Mouse (Mus musculus): ENCODE measurements at regions not wholly inside any gene's neighbourhood (a gene's known extent, or its start where the extent isn't known, plus 50 kb on each side); places are given as distances from the start of the nearest gene placed in this dataset.
A peak's percentile ranks its signal among the peaks of the same experiment; 100 is the strongest.
"Not testable (repeated sequence)": the region's sequence is repeated elsewhere in the genome, so short reads cannot be mapped to it uniquely, and the experiment has no call there.

- Histone ChIP-seq H3K27me3 (ENCODE audit: control insufficient read depth, insufficient read depth, low read length) (no peaks in the 10 kb centered on the region), H3K36me3 (ENCODE audit: control insufficient read depth, insufficient read depth) (no peaks in the 10 kb centered on the region), H3K4me1 (ENCODE audit: control insufficient read depth, insufficient read depth, low read length) (no peaks in the 10 kb centered on the region), H3K4me2 (ENCODE audit: low read depth, low read length) (no peak overlapping the region), H3K27ac (ENCODE audit: low read length) (no peak overlapping the region), H3K9me3 (replicated peaks; ENCODE audit: control insufficient read depth, low read length) (no peaks in the 10 kb centered on the region), H3K9ac (ENCODE audit: low read length) (no peak overlapping the region), H3K4me3 (ENCODE audit: low read length) (no peak overlapping the region)
- ATAC-seq (replicated peaks; ENCODE audit: extremely low read depth, insufficient read depth, low FRiP score) = no peak
- 72% methylated on average over 3 of the region's 3 CpGs for WGBS
Measured at GRCm38 (mm10) chr1:94487062-94487461, 434.7 kb upstream of the Pdcd1 start.

GRCm38 (mm10) chr1:94469834-94470233, 417.5 kb upstream of the Pdcd1 start:
- H3K27me3 ChIP-seq (ENCODE audit: control insufficient read depth, insufficient read depth, low read length); H3K27ac ChIP-seq (ENCODE audit: low read length); H3K9ac ChIP-seq (ENCODE audit: low read length); H3K4me3 ChIP-seq (ENCODE audit: low read length); H3K9me3 ChIP-seq (replicated peaks; ENCODE audit: control insufficient read depth, low read length); H3K4me2 ChIP-seq (ENCODE audit: low read depth, low read length); H3K36me3 ChIP-seq (ENCODE audit: control insufficient read depth, insufficient read depth); H3K4me1 ChIP-seq (ENCODE audit: control insufficient read depth, insufficient read depth, low read length): not testable (repeated sequence)
- WGBS = 93% methylated on average over 18 of the region's 18 CpGs
- ATAC-seq (replicated peaks; ENCODE audit: extremely low read depth, insufficient read depth, low FRiP score) = peak; percentile 89

- Histone ChIP-seq H3K9ac (ENCODE audit: low read length) (no peak overlapping the region), H3K4me1 (ENCODE audit: control insufficient read depth, insufficient read depth, low read length) (no peaks in the 10 kb centered on the region), H3K4me3 (ENCODE audit: low read length) (no peak overlapping the region), H3K27me3 (ENCODE audit: control insufficient read depth, insufficient read depth, low read length) (no peaks in the 10 kb centered on the region), H3K27ac (ENCODE audit: low read length) (no peak overlapping the region), H3K36me3 (ENCODE audit: control insufficient read depth, insufficient read depth) (no peaks in the 10 kb centered on the region), H3K9me3 (replicated peaks; ENCODE audit: control insufficient read depth, low read length) (no peaks in the 10 kb centered on the region), H3K4me2 (ENCODE audit: low read depth, low read length) (no peak overlapping the region)
- 66% methylated on average over 2 of the region's 2 CpGs for WGBS
- ATAC-seq (replicated peaks; ENCODE audit: extremely low read depth, insufficient read depth, low FRiP score) = no peak
Measured at GRCm38 (mm10) chr1:94423731-94424130, 371.4 kb upstream of the Pdcd1 start.

- ATAC-seq (replicated peaks; ENCODE audit: extremely low read depth, insufficient read depth, low FRiP score) = no peak
- Histone ChIP-seq H3K9me3 (replicated peaks; ENCODE audit: control insufficient read depth, low read length) (no peaks in the 10 kb centered on the region), H3K4me2 (ENCODE audit: low read depth, low read length) (no peak overlapping the region), H3K4me3 (ENCODE audit: low read length) (no peak overlapping the region), H3K9ac (ENCODE audit: low read length) (no peak overlapping the region), H3K36me3 (ENCODE audit: control insufficient read depth, insufficient read depth) (no peaks in the 10 kb centered on the region), H3K27ac (ENCODE audit: low read length) (no peak overlapping the region), H3K4me1 (ENCODE audit: control insufficient read depth, insufficient read depth, low read length) (no peaks in the 10 kb centered on the region), H3K27me3 (ENCODE audit: control insufficient read depth, insufficient read depth, low read length) (no peaks in the 10 kb centered on the region)
- WGBS = 74% methylated on average over 9 of the region's 9 CpGs
Measured at GRCm38 (mm10) chr1:94413043-94413442, 360.7 kb upstream of the Pdcd1 start.

GRCm38 (mm10) chr1:94366606-94367005, 314.3 kb upstream of the Pdcd1 start:
- no peaks in the 10 kb centered on the region for H3K9me3 ChIP-seq (replicated peaks; ENCODE audit: control insufficient read depth, low read length)
- 63% methylated on average over 1 of the region's 1 CpGs for WGBS
- H3K36me3 ChIP-seq (ENCODE audit: control insufficient read depth, insufficient read depth) = no peaks in the 10 kb centered on the region
- H3K4me3 ChIP-seq (ENCODE audit: low read length) = no peak overlapping the region
- H3K27ac ChIP-seq (ENCODE audit: low read length) = no peak overlapping the region
- no peaks in the 10 kb centered on the region for H3K4me1 ChIP-seq (ENCODE audit: control insufficient read depth, insufficient read depth, low read length)
- no peak overlapping the region for H3K4me2 ChIP-seq (ENCODE audit: low read depth, low read length)
- ATAC-seq (replicated peaks; ENCODE audit: extremely low read depth, insufficient read depth, low FRiP score) = no peak
- H3K9ac ChIP-seq (ENCODE audit: low read length) = no peak overlapping the region
- no peaks in the 10 kb centered on the region for H3K27me3 ChIP-seq (ENCODE audit: control insufficient read depth, insufficient read depth, low read length)

GRCm38 (mm10) chr1:94356996-94357395, 304.6 kb upstream of the Pdcd1 start:
- WGBS = 46% methylated on average over 1 of the region's 1 CpGs
- no peak for ATAC-seq (replicated peaks; ENCODE audit: extremely low read depth, insufficient read depth, low FRiP score)
- H3K9ac ChIP-seq (ENCODE audit: low read length) = no peak overlapping the region

GRCm38 (mm10) chr1:94355873-94356272, 303.5 kb upstream of the Pdcd1 start:
- Histone ChIP-seq H3K4me1 (ENCODE audit: control insufficient read depth, insufficient read depth, low read length) (no peaks in the 10 kb centered on the region), H3K36me3 (ENCODE audit: control insufficient read depth, insufficient read depth) (no peaks in the 10 kb centered on the region), H3K9ac (ENCODE audit: low read length) (no peak overlapping the region), H3K4me3 (ENCODE audit: low read length) (no peak overlapping the region), H3K4me2 (ENCODE audit: low read depth, low read length) (no peak overlapping the region), H3K27ac (ENCODE audit: low read length) (no peak overlapping the region), H3K9me3 (replicated peaks; ENCODE audit: control insufficient read depth, low read length) (no peaks in the 10 kb centered on the region), H3K27me3 (ENCODE audit: control insufficient read depth, insufficient read depth, low read length) (no peaks in the 10 kb centered on the region)
- ATAC-seq (replicated peaks; ENCODE audit: extremely low read depth, insufficient read depth, low FRiP score) = no peak
- WGBS = 47% methylated on average over 3 of the region's 3 CpGs

More at GRCm38 (mm10) chr1:94356996-94357395, 304.6 kb upstream of the Pdcd1 start:
- Histone ChIP-seq H3K27me3 (ENCODE audit: control insufficient read depth, insufficient read depth, low read length) (no peaks in the 10 kb centered on the region), H3K4me2 (ENCODE audit: low read depth, low read length) (no peak overlapping the region), H3K9me3 (replicated peaks; ENCODE audit: control insufficient read depth, low read length) (no peaks in the 10 kb centered on the region), H3K4me3 (ENCODE audit: low read length) (no peak overlapping the region), H3K4me1 (ENCODE audit: control insufficient read depth, insufficient read depth, low read length) (no peaks in the 10 kb centered on the region), H3K27ac (ENCODE audit: low read length) (no peak overlapping the region), H3K36me3 (ENCODE audit: control insufficient read depth, insufficient read depth) (no peaks in the 10 kb centered on the region)

GRCm38 (mm10) chr1:94342576-94342975, 290.2 kb upstream of the Pdcd1 start:
- H3K4me3 ChIP-seq (ENCODE audit: low read length) = no peak overlapping the region
- no peak overlapping the region for H3K9ac ChIP-seq (ENCODE audit: low read length)
- no peak overlapping the region for H3K27ac ChIP-seq (ENCODE audit: low read length)
- H3K4me1 ChIP-seq (ENCODE audit: control insufficient read depth, insufficient read depth, low read length) = no peaks in the 10 kb centered on the region
- H3K27me3 ChIP-seq (ENCODE audit: control insufficient read depth, insufficient read depth, low read length) = no peaks in the 10 kb centered on the region
- WGBS = 89% methylated on average over 2 of the region's 2 CpGs
- H3K9me3 ChIP-seq (replicated peaks; ENCODE audit: control insufficient read depth, low read length) = no peaks in the 10 kb centered on the region
- no peak for ATAC-seq (replicated peaks; ENCODE audit: extremely low read depth, insufficient read depth, low FRiP score)
- H3K4me2 ChIP-seq (ENCODE audit: low read depth, low read length) = no peak overlapping the region
- no peaks in the 10 kb centered on the region for H3K36me3 ChIP-seq (ENCODE audit: control insufficient read depth, insufficient read depth)

GRCm38 (mm10) chr1:94341237-94341636, 288.9 kb upstream of the Pdcd1 start:
- Histone ChIP-seq H3K9me3 (replicated peaks; ENCODE audit: control insufficient read depth, low read length) (no peaks in the 10 kb centered on the region), H3K4me1 (ENCODE audit: control insufficient read depth, insufficient read depth, low read length) (no peaks in the 10 kb centered on the region), H3K27ac (ENCODE audit: low read length) (no peak overlapping the region), H3K9ac (ENCODE audit: low read length) (no peak overlapping the region), H3K36me3 (ENCODE audit: control insufficient read depth, insufficient read depth) (no peaks in the 10 kb centered on the region), H3K4me3 (ENCODE audit: low read length) (no peak overlapping the region), H3K4me2 (ENCODE audit: low read depth, low read length) (no peak overlapping the region), H3K27me3 (ENCODE audit: control insufficient read depth, insufficient read depth, low read length) (no peaks in the 10 kb centered on the region)
- 73% methylated on average over 3 of the region's 3 CpGs for WGBS
- ATAC-seq (replicated peaks; ENCODE audit: extremely low read depth, insufficient read depth, low FRiP score) = no peak

- Histone ChIP-seq H3K4me1 (ENCODE audit: control insufficient read depth, insufficient read depth, low read length) (no peaks in the 10 kb centered on the region), H3K9ac (ENCODE audit: low read length) (no peak overlapping the region), H3K9me3 (replicated peaks; ENCODE audit: control insufficient read depth, low read length) (no peaks in the 10 kb centered on the region), H3K27ac (ENCODE audit: low read length) (no peak overlapping the region), H3K27me3 (ENCODE audit: control insufficient read depth, insufficient read depth, low read length) (no peaks in the 10 kb centered on the region), H3K4me2 (ENCODE audit: low read depth, low read length) (no peak overlapping the region), H3K36me3 (ENCODE audit: control insufficient read depth, insufficient read depth) (no peaks in the 10 kb centered on the region), H3K4me3 (ENCODE audit: low read length) (no peak overlapping the region)
- no peak for ATAC-seq (replicated peaks; ENCODE audit: extremely low read depth, insufficient read depth, low FRiP score)
Measured at GRCm38 (mm10) chr1:94318029-94318428, 265.7 kb upstream of the Pdcd1 start.
